Comparison of ENCODE assay signal across 26 mouse cellular contexts in the genomic region with DNA sequence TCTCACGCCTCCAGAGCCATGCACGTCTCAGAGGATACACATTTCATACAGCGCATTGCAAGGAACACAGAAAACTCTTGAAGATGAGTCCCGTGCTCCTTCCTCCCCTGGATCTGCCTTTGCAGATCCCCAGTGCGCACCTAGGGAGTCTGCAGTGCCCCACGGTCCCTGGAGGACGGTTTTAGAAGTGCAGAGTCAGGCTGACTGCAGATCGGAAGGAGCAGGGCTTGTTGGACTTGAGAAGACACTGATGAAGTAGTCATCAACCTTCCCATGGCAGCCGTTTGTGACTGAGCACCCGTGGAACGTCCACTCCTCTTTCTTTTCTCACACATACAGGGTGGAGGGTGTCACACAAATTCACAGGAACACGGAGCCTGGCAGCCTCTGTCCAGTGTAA. TPM values are rescaled to one million over a fixed set of nuclear protein-coding genes. Genes with fewer than 3 reads are reported as not detected.
DNase-seq lines count a peak whose midpoint lies in the region; ATAC-seq and TF ChIP-seq lines count a peak whose summit lies in the region.
"Had no signal": no experiment of that assay in that cellular context is flagged by ENCODE, and none has a peak within 500 bp of the region (broad histone marks: within the 10 kb centered on the region; RNA-seq: fewer than 3 reads in every experiment).

No protein-coding gene starts in this region.

- DNase-seq in layer of hippocampus, adult 2 months (ENCODE audit: low spot score in 2 of 2) = no peak
- DNase-seq in layer of hippocampus, postnatal 14 days (ENCODE audit: low spot score in 2 of 2) = no peak
- no peak for DNase-seq in midbrain, embryonic 10.5 days (ENCODE audit: low spot score)
- DNase-seq in midbrain, postnatal 0 days (ENCODE audit: low spot score) = no peak
- peak; percentile 82 for DNase-seq in ZHBTc4 (ENCODE audit: low read depth, low spot score)
- DNase-seq in stomach, postnatal 0 days (ENCODE audit: low spot score) = no peak
- no peak for DNase-seq in embryo, embryonic 11 days
- DNase-seq in forebrain, embryonic 14.5 days (ENCODE audit: low spot score) = no peak
- DNase-seq: adrenal gland, adult 2 months; adrenal gland, postnatal 14 days; cerebellum, adult 11 months; cerebellum, adult 2 months; cerebellum, postnatal 10 days; cerebellum, postnatal 36 days; gastrocnemius, postnatal 25 days; heart, adult 18-20 months; heart, postnatal 10 days; heart, postnatal 36 days had no signal

- no peak overlapping the region for H3K4me3 ChIP-seq in layer of hippocampus, adult 2 months
- H3K4me3 ChIP-seq in midbrain, embryonic 10.5 days = no peak overlapping the region
- H3K4me3 ChIP-seq in midbrain, postnatal 0 days (ENCODE audit: low read depth, low read length) = no peak overlapping the region
- no peak overlapping the region for H3K4me3 ChIP-seq in stomach, postnatal 0 days (ENCODE audit: low read depth, low read length)
- H3K4me3 ChIP-seq in forebrain, embryonic 14.5 days (ENCODE audit: low read depth, low read length) = no peak overlapping the region
- H3K4me3 ChIP-seq: forebrain, embryonic 10.5 days; forebrain, embryonic 15.5 days; heart, embryonic 12.5 days; heart, embryonic 15.5 days; hindbrain, embryonic 15.5 days had no signal

- H3K4me2 ChIP-seq in midbrain, postnatal 0 days (ENCODE audit: low read depth, low read length, poor library complexity, severe bottlenecking) = no peak overlapping the region
- no peak overlapping the region for H3K4me2 ChIP-seq in stomach, postnatal 0 days (replicated peaks; ENCODE audit: low read depth)
- no peak overlapping the region for H3K4me2 ChIP-seq in forebrain, embryonic 14.5 days (ENCODE audit: low read length)
- H3K4me2 ChIP-seq: forebrain, embryonic 15.5 days; heart, embryonic 12.5 days; heart, embryonic 15.5 days; hindbrain, embryonic 15.5 days had no signal

- no peak for TF ChIP-seq EP300 in stomach, postnatal 0 days (optimal IDR thresholded peaks at IDR 0.05)

- H3K27me3 ChIP-seq in midbrain, embryonic 10.5 days (ENCODE audit: low read depth, poor library complexity, severe bottlenecking) = no peaks in the 10 kb centered on the region
- peaks cover 4% of the 10 kb centered on the region; the same call in 1 of the 2 replicates for H3K27me3 ChIP-seq in midbrain, postnatal 0 days (ENCODE audit: insufficient read depth, low read length)
- H3K27me3 ChIP-seq in stomach, postnatal 0 days (ENCODE audit: control insufficient read depth, insufficient read depth, low read length) = no peaks in the 10 kb centered on the region
- H3K27me3 ChIP-seq in forebrain, embryonic 14.5 days (replicated peaks; ENCODE audit: control insufficient read depth, insufficient read depth, low read length) = no peaks in the 10 kb centered on the region
- H3K27me3 ChIP-seq: forebrain, embryonic 15.5 days; heart, embryonic 12.5 days; hindbrain, embryonic 15.5 days had no signal

- no peaks in the 10 kb centered on the region for H3K36me3 ChIP-seq in midbrain, embryonic 10.5 days
- no peaks in the 10 kb centered on the region for H3K36me3 ChIP-seq in midbrain, postnatal 0 days (ENCODE audit: insufficient read depth, low read length)
- no peaks in the 10 kb centered on the region for H3K36me3 ChIP-seq in stomach, postnatal 0 days (ENCODE audit: control insufficient read depth, insufficient read depth, low read length)
- H3K36me3 ChIP-seq in forebrain, embryonic 14.5 days (ENCODE audit: control insufficient read depth, insufficient read depth, low read length) = no peaks in the 10 kb centered on the region
- H3K36me3 ChIP-seq: forebrain, embryonic 10.5 days; forebrain, embryonic 15.5 days; heart, embryonic 12.5 days; heart, embryonic 15.5 days; hindbrain, embryonic 15.5 days had no signal

- H3K9ac ChIP-seq in midbrain, postnatal 0 days (replicated peaks; ENCODE audit: low read length, poor library complexity, severe bottlenecking) = no peak overlapping the region
- no peak overlapping the region for H3K9ac ChIP-seq in stomach, postnatal 0 days (ENCODE audit: low read length)
- H3K9ac ChIP-seq in forebrain, embryonic 14.5 days (ENCODE audit: low read length) = no peak overlapping the region
- H3K9ac ChIP-seq: forebrain, embryonic 15.5 days; heart, embryonic 12.5 days; heart, embryonic 15.5 days; hindbrain, embryonic 15.5 days had no signal

- WGBS in midbrain, embryonic 10.5 days = 82% methylated on average over 12 of the region's 12 CpGs
- 89% methylated on average over 12 of the region's 12 CpGs for WGBS in midbrain, postnatal 0 days
- WGBS in stomach, postnatal 0 days = 79% methylated on average over 12 of the region's 12 CpGs
- WGBS in forebrain, embryonic 14.5 days = 89% methylated on average over 12 of the region's 12 CpGs

- ATAC-seq in midbrain, postnatal 0 days (ENCODE audit: low FRiP score) = no peak
- ATAC-seq in stomach, postnatal 0 days (ENCODE audit: low FRiP score, low TSS enrichment) = no peak
- ATAC-seq in forebrain, embryonic 14.5 days = no peak
- ATAC-seq: CD4-positive, CD25-positive, alpha-beta regulatory T cell, adult 4 months; forebrain, embryonic 15.5 days; inflammation-experienced regulatory T-cells, adult 6 months had no signal

- no peak overlapping the region for H3K27ac ChIP-seq in layer of hippocampus, adult 2 months
- peak overlapping the region; percentile 23; the same call in 1 of the 2 replicates for H3K27ac ChIP-seq in midbrain, embryonic 10.5 days (replicated peaks)
- H3K27ac ChIP-seq in midbrain, postnatal 0 days (ENCODE audit: low read depth, low read length) = no peak overlapping the region
- no peak overlapping the region for H3K27ac ChIP-seq in stomach, postnatal 0 days (replicated peaks)
- H3K27ac ChIP-seq in forebrain, embryonic 14.5 days (ENCODE audit: low read depth, low read length) = no peak overlapping the region
- H3K27ac ChIP-seq: forebrain, embryonic 10.5 days; forebrain, embryonic 15.5 days; heart, embryonic 15.5 days; hindbrain, embryonic 15.5 days had no signal

- TF ChIP-seq CTCF in layer of hippocampus, adult 2 months (conservative IDR thresholded peaks at IDR 0.05) = 0 out of 2 replicates have a peak, but pooled peaks have one; percentile 18
- TF ChIP-seq CTCF in midbrain, postnatal 0 days (IDR thresholded peaks at IDR 0.05) = no peak
- peak; percentile 21; the same call in 1 of the 2 replicates for TF ChIP-seq CTCF in stomach, postnatal 0 days (IDR thresholded peaks at IDR 0.05; ENCODE audit: low read depth)

- peaks cover 63% of the 10 kb centered on the region for H3K4me1 ChIP-seq in midbrain, embryonic 10.5 days
- H3K4me1 ChIP-seq in midbrain, postnatal 0 days (ENCODE audit: insufficient read depth, low read length) = no peaks in the 10 kb centered on the region
- no peaks in the 10 kb centered on the region for H3K4me1 ChIP-seq in stomach, postnatal 0 days (replicated peaks; ENCODE audit: control insufficient read depth, insufficient read depth)
- H3K4me1 ChIP-seq in forebrain, embryonic 14.5 days (ENCODE audit: control insufficient read depth, insufficient read depth, low read length) = peaks cover 6% of the 10 kb centered on the region; the same call in 1 of the 2 replicates

- H3K9me3 ChIP-seq in midbrain, embryonic 10.5 days (replicated peaks) = no peaks in the 10 kb centered on the region
- no peaks in the 10 kb centered on the region for H3K9me3 ChIP-seq in midbrain, postnatal 0 days (ENCODE audit: low read length)
- H3K9me3 ChIP-seq in stomach, postnatal 0 days (ENCODE audit: control insufficient read depth, low read length) = no peaks in the 10 kb centered on the region
- no peaks in the 10 kb centered on the region for H3K9me3 ChIP-seq in forebrain, embryonic 14.5 days (replicated peaks; ENCODE audit: control insufficient read depth, low read length)
- H3K9me3 ChIP-seq: forebrain, embryonic 10.5 days; forebrain, embryonic 15.5 days; heart, embryonic 12.5 days; heart, embryonic 15.5 days; hindbrain, embryonic 15.5 days had no signal

RNA-seq across cellular contexts. Expression of a gene that starts 51.5 kb away (rescaled TPM):
- total RNA-seq in layer of hippocampus, adult 2 months (2021) = 10 to 100 TPM; 25.9 to 27.4 TPM
- total RNA-seq in layer of hippocampus, postnatal 14 days (2021) = 10 to 100 TPM; 20.6 to 23.3 TPM
- 33.4 and 33.6 TPM in 2 replicates for polyA plus RNA-seq in midbrain, embryonic 10.5 days (2016; fragmentation: Nextera tagmentation; extraction: Ambion mirVana)
- total RNA-seq in midbrain, postnatal 0 days (2014; rRNA removed) = 6.9 and 18.1 TPM in 2 replicates
- 11.1 and 11.9 TPM in 2 replicates for polyA plus RNA-seq in midbrain, postnatal 0 days (2015; fragmentation: Nextera tagmentation; extraction: Ambion mirVana)
- polyA plus RNA-seq in stomach, postnatal 0 days (2015; fragmentation: Nextera tagmentation; extraction: Ambion mirVana) = 4.5 and 6.2 TPM in 2 replicates
- polyA plus RNA-seq in forebrain, embryonic 14.5 days (2014; fragmentation: Nextera tagmentation; extraction: Ambion mirVana) = 23.2 and 24.7 TPM in 2 replicates
- polyA plus RNA-seq: C2C12 had no signal
